Mouse (Mus musculus): ENCODE results near the gene Znrf2. TPM values are rescaled to one million over a fixed set of nuclear protein-coding genes. Genes with fewer than 3 reads are reported as not detected.

The Znrf2 gene
- polyA plus RNA-seq, 1 experiment from 2014 or later = 2.9 TPM

DNA sequence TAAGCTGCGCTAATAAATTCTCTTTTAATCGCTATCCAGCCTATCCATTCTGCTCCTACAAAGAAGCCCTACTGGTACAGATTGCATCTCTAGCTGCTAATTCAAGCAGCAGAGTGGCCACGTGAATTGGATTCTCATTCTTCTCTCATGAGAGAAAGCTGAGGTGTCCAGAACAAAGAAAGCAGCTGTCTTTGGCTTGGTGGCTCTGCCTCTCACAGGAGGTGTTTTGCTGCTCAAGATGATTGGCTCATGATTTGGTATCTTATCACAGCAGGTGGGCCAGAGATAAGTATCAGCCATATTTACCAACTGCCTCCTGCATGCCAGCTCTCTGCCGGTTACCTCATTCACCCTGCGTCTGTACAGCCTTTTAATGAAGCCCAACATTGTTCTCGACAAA lies 34.8 kb upstream of the Znrf2 start:
- H3K36me3 ChIP-seq (ENCODE audit: control insufficient read depth, insufficient read depth, low read length) = no peaks in the 10 kb centered on the region
- no peak overlapping the region for H3K4me2 ChIP-seq
- no peaks in the 10 kb centered on the region for H3K9me3 ChIP-seq (ENCODE audit: control insufficient read depth, low read length)
- H3K27me3 ChIP-seq (ENCODE audit: control insufficient read depth, insufficient read depth, low read length) = no peaks in the 10 kb centered on the region
- ATAC-seq (ENCODE audit: low FRiP score) (no peak), DNase-seq (ENCODE audit: low spot score, missing footprints) (no peak)
- H3K4me3 ChIP-seq (ENCODE audit: low read depth, low read length) = no peak overlapping the region
- no peak overlapping the region for H3K9ac ChIP-seq (ENCODE audit: low read length)
- H3K27ac ChIP-seq (ENCODE audit: low read depth, low read length) = no peak overlapping the region
- WGBS = 66% methylated on average over 6 of the region's 6 CpGs
- peaks cover 5% of the 10 kb centered on the region; the same call in 1 of the 2 replicates for H3K4me1 ChIP-seq (ENCODE audit: control insufficient read depth, insufficient read depth, low read length)

DNA sequence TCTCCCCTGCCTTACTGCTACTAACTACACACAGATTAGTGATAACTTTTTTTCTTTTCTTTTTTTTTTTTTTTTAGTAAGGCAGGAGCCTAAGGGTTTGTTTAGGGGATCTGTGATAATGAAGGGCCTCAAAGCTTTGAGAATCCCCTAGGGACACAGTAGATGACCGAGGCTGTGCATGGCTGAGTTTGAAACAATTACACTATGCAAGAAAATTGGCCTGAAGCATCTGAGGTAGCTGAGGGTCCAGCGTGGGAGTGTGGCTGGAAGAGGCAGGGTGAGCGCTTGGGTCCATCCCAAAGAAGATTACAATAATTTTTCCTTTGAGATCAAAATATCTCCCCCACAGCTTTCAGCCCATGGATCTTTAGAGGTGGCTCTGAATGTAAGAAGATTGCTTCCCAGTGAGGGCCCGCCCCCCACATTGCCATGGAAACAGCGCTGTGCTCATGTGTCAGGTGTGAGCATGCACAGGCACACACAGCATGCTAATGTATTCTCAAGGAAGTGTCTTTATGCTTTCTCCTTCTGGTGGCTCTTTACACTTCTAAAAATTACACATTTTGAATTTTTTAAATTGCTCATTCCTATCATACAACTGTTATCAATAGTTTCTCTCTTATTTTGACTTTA lies 31.5 kb upstream of the Znrf2 start:
- Histone ChIP-seq H3K27ac (ENCODE audit: low read depth, low read length) (no peak overlapping the region), H3K36me3 (ENCODE audit: control insufficient read depth, insufficient read depth, low read length) (no peaks in the 10 kb centered on the region), H3K4me1 (ENCODE audit: control insufficient read depth, insufficient read depth, low read length) (peaks cover 5% of the 10 kb centered on the region; the same call in 1 of the 2 replicates), H3K4me2 (no peak overlapping the region), H3K9ac (ENCODE audit: low read length) (no peak overlapping the region), H3K4me3 (ENCODE audit: low read depth, low read length) (no peak overlapping the region), H3K9me3 (ENCODE audit: control insufficient read depth, low read length) (no peaks in the 10 kb centered on the region), H3K27me3 (ENCODE audit: control insufficient read depth, insufficient read depth, low read length) (no peaks in the 10 kb centered on the region)
- ATAC-seq (ENCODE audit: low FRiP score) = peak; percentile 82
- DNase-seq (ENCODE audit: low spot score, missing footprints) = peak; percentile 89
- WGBS = 33% methylated on average over 5 of the region's 5 CpGs

DNA sequence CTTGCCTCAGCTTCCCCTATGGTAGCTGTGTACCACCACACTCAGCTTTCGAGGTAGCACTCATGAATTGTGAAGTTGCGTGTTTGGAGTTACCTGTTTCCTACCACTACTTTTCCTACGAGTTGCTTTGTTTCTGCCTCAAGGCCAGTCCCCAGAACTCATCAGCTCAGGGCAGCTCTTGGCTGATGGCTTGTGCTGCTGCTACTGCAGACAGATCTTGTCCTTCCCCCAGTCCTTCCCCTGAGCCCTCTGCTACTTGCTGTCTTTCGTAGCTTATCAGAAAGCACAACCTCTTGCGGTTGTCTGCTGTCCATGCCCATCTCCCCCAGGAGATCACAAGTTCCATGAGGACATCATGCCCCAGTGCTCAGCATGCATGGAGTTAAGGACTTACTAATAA lies 29.9 kb upstream of the Znrf2 start:
- H3K36me3 ChIP-seq (ENCODE audit: control insufficient read depth, insufficient read depth, low read length) = no peaks in the 10 kb centered on the region
- no peak for DNase-seq (ENCODE audit: low spot score, missing footprints)
- WGBS = 91% methylated on average over 5 of the region's 5 CpGs

DNA sequence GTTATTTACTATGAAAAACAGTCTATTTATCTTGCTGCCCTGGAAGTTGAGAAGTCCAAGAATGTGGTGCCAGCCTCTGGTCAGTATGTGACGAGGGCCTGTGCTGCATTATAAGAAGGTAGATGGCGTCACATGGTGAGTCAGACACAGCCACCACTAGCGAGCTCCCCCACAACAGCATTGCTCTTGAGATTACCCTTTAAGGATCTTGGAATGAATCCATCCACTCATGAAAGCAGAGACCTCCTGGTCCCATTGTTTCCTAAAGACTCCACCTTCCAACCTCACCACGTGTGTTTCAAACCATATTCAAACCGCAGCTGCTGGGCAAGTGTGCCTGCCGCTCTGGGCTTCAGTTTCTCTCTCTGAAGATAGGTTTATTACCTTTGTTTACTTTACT lies 28.2 kb upstream of the Znrf2 start:
- Histone ChIP-seq H3K4me1 (ENCODE audit: control insufficient read depth, insufficient read depth, low read length) (peaks cover 5% of the 10 kb centered on the region; the same call in 1 of the 2 replicates), H3K4me3 (ENCODE audit: low read depth, low read length) (no peak overlapping the region), H3K4me2 (no peak overlapping the region), H3K9me3 (ENCODE audit: control insufficient read depth, low read length) (no peaks in the 10 kb centered on the region), H3K36me3 (ENCODE audit: control insufficient read depth, insufficient read depth, low read length) (no peaks in the 10 kb centered on the region), H3K27me3 (ENCODE audit: control insufficient read depth, insufficient read depth, low read length) (no peaks in the 10 kb centered on the region), H3K9ac (ENCODE audit: low read length) (no peak overlapping the region), H3K27ac (ENCODE audit: low read depth, low read length) (no peak overlapping the region)
- WGBS = 66% methylated on average over 6 of the region's 6 CpGs
- DNase-seq (ENCODE audit: low spot score, missing footprints) = no peak
- no peak for ATAC-seq (ENCODE audit: low FRiP score)

More for the DNA sequence above, 29.9 kb upstream of the Znrf2 start:
- Histone ChIP-seq H3K27me3 (ENCODE audit: control insufficient read depth, insufficient read depth, low read length) (no peaks in the 10 kb centered on the region), H3K27ac (ENCODE audit: low read depth, low read length) (no peak overlapping the region), H3K9ac (ENCODE audit: low read length) (no peak overlapping the region), H3K4me3 (ENCODE audit: low read depth, low read length) (no peak overlapping the region), H3K9me3 (ENCODE audit: control insufficient read depth, low read length) (no peaks in the 10 kb centered on the region), H3K4me1 (ENCODE audit: control insufficient read depth, insufficient read depth, low read length) (peaks cover 5% of the 10 kb centered on the region; the same call in 1 of the 2 replicates), H3K4me2 (no peak overlapping the region)
- no peak for ATAC-seq (ENCODE audit: low FRiP score)

DNA sequence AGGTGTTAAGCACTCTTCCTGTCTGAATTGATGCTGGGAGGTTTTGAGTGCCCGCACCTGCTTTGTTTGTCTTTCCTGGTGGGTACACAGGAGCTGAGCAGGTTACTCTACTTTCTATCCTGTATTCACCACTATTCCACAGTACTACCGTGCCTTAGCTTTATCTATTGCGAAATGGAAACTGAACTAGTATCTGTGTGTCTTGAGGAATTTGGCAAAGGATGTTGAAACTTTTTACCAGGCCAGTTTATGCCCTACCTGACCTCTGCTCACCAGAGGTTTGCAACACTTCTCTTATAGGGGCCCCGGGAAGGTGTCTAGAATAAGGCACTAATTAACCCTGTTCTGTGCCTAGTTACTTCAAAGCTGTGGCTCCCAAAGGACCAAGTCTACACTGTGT lies 27.6 kb upstream of the Znrf2 start:
- DNase-seq (ENCODE audit: low spot score, missing footprints) (no peak), ATAC-seq (ENCODE audit: low FRiP score) (no peak)

DNA sequence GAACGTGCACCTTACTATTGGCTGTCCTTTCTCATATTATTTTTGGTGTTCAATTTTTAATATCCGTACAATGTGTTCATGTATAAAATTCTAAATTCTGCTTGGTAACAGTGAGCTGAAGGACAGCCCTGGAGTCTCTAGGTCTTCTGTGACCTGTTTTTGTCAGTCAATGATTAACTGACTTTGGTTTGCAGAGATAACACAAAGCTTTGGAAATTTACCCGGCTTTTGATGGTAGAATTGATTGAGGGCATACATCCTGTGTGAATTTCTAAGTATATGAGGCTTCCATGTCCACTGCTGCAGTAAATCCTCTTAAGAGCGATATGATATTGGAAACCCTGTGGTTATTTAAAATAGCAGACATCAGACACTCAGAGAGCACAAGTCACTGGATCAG lies 26.6 kb upstream of the Znrf2 start:
- ATAC-seq (ENCODE audit: low FRiP score) = no peak
- Histone ChIP-seq H3K9ac (ENCODE audit: low read length) (no peak overlapping the region), H3K27me3 (ENCODE audit: control insufficient read depth, insufficient read depth, low read length) (no peaks in the 10 kb centered on the region), H3K4me2 (no peak overlapping the region), H3K36me3 (ENCODE audit: control insufficient read depth, insufficient read depth, low read length) (no peaks in the 10 kb centered on the region), H3K4me3 (ENCODE audit: low read depth, low read length) (no peak overlapping the region), H3K27ac (ENCODE audit: low read depth, low read length) (no peak overlapping the region), H3K9me3 (ENCODE audit: control insufficient read depth, low read length) (no peaks in the 10 kb centered on the region), H3K4me1 (ENCODE audit: control insufficient read depth, insufficient read depth, low read length) (peaks cover 4% of the 10 kb centered on the region; the same call in 1 of the 2 replicates)
- WGBS = 91% methylated on average over 4 of the region's 4 CpGs
- no peak for DNase-seq (ENCODE audit: low spot score, missing footprints)

More for the DNA sequence above, 27.6 kb upstream of the Znrf2 start:
- H3K36me3 ChIP-seq (ENCODE audit: control insufficient read depth, insufficient read depth, low read length) = no peaks in the 10 kb centered on the region
- no peak overlapping the region for H3K4me3 ChIP-seq (ENCODE audit: low read depth, low read length)
- H3K4me2 ChIP-seq = no peak overlapping the region
- 95% methylated on average over 4 of the region's 4 CpGs for WGBS
- no peaks in the 10 kb centered on the region for H3K9me3 ChIP-seq (ENCODE audit: control insufficient read depth, low read length)
- H3K27ac ChIP-seq (ENCODE audit: low read depth, low read length) = no peak overlapping the region
- no peaks in the 10 kb centered on the region for H3K27me3 ChIP-seq (ENCODE audit: control insufficient read depth, insufficient read depth, low read length)
- peaks cover 5% of the 10 kb centered on the region; the same call in 1 of the 2 replicates for H3K4me1 ChIP-seq (ENCODE audit: control insufficient read depth, insufficient read depth, low read length)
- no peak overlapping the region for H3K9ac ChIP-seq (ENCODE audit: low read length)

DNA sequence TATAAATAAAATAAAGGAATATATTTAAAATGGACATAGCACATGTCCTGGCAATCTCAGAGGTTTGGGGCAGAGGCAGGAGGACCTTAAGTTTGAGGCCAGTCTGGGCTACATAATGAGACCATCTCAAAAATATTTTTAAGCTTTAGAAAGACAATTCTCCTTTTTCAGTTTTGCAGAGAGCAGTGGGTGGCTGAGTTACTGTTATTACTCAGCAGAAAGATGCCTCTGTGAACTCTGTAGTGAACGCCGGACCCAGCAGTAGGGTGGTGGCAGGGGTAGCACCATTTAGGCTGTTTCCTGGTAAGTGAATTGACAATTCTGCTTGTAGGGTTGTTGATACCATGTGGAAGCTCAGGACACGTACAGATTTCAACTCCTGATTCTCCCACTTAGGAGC lies 22.9 kb upstream of the Znrf2 start:
- H3K36me3 ChIP-seq (ENCODE audit: control insufficient read depth, insufficient read depth, low read length) = no peaks in the 10 kb centered on the region
- no peak overlapping the region for H3K4me2 ChIP-seq
- H3K9me3 ChIP-seq (ENCODE audit: control insufficient read depth, low read length) = no peaks in the 10 kb centered on the region
- no peak overlapping the region for H3K4me3 ChIP-seq (ENCODE audit: low read depth, low read length)
- whole genome bisulfite sequencing = 95% methylated on average over 3 of the region's 3 CpGs
- H3K27me3 ChIP-seq (ENCODE audit: control insufficient read depth, insufficient read depth, low read length) = no peaks in the 10 kb centered on the region
- no peak overlapping the region for H3K27ac ChIP-seq (ENCODE audit: low read depth, low read length)
- H3K9ac ChIP-seq (ENCODE audit: low read length) = no peak overlapping the region
- no peaks in the 10 kb centered on the region for H3K4me1 ChIP-seq (ENCODE audit: control insufficient read depth, insufficient read depth, low read length)
- DNase-seq (ENCODE audit: low spot score, missing footprints) = no peak
- no peak for ATAC-seq (ENCODE audit: low FRiP score)

DNA sequence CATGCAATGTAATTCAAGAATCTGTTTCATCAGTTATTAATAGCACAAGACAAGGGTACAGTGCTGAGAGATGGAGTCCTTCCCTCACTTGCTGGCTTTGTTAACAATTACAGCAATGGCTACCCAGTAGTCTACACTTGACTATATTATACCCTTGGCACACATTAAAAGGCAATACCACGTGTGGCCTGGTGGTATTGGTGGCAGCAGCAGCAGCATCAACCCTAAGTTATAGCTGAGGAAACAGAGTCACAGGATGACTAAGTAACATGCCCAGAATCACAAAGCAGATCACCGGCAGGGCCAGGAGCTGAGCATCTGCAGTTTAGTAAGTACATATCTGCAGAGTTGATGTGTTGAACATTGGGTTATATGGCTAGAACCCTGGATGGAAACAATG lies 22.3 kb upstream of the Znrf2 start:
- Histone ChIP-seq H3K36me3 (ENCODE audit: control insufficient read depth, insufficient read depth, low read length) (no peaks in the 10 kb centered on the region), H3K9me3 (ENCODE audit: control insufficient read depth, low read length) (no peaks in the 10 kb centered on the region), H3K27ac (ENCODE audit: low read depth, low read length) (no peak overlapping the region), H3K4me2 (no peak overlapping the region), H3K4me3 (ENCODE audit: low read depth, low read length) (no peak overlapping the region), H3K4me1 (ENCODE audit: control insufficient read depth, insufficient read depth, low read length) (no peaks in the 10 kb centered on the region), H3K27me3 (ENCODE audit: control insufficient read depth, insufficient read depth, low read length) (no peaks in the 10 kb centered on the region), H3K9ac (ENCODE audit: low read length) (no peak overlapping the region)
- WGBS = 63% methylated on average over 2 of the region's 2 CpGs
- ATAC-seq (ENCODE audit: low FRiP score) = no peak
- no peak for DNase-seq (ENCODE audit: low spot score, missing footprints)

DNA sequence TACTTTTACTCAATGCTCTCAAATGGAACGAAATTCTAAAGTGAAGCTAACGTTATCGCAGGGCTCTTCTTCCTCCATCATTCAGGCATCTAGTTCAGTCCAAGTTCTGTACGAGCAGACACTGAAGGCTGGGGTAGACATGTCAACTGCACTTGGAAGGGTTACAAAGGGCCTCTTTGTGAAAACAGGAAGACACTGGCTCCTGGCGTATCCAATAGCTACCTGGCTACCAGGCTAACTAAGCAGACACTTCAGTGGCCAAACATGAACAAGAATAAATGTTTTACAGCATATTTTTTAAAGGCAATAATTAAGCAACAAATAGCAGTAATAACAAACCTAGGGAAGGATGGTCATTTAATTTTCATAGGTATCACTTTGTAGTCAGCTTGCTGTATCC lies 21.7 kb upstream of the Znrf2 start:
- ATAC-seq (ENCODE audit: low FRiP score) (no peak), DNase-seq (ENCODE audit: low spot score, missing footprints) (no peak)
- no peak overlapping the region for H3K27ac ChIP-seq (ENCODE audit: low read depth, low read length)
- 87% methylated on average over 5 of the region's 5 CpGs for WGBS
- no peaks in the 10 kb centered on the region for H3K9me3 ChIP-seq (ENCODE audit: control insufficient read depth, low read length)
- H3K27me3 ChIP-seq (ENCODE audit: control insufficient read depth, insufficient read depth, low read length) = no peaks in the 10 kb centered on the region
- no peaks in the 10 kb centered on the region for H3K36me3 ChIP-seq (ENCODE audit: control insufficient read depth, insufficient read depth, low read length)
- no peak overlapping the region for H3K9ac ChIP-seq (ENCODE audit: low read length)
- no peak overlapping the region for H3K4me3 ChIP-seq (ENCODE audit: low read depth, low read length)
- H3K4me2 ChIP-seq = no peak overlapping the region
- no peaks in the 10 kb centered on the region for H3K4me1 ChIP-seq (ENCODE audit: control insufficient read depth, insufficient read depth, low read length)
